Mouse (Mus musculus): ENCODE measurements around the gene Susd6. TPM values are rescaled to one million over a fixed set of nuclear protein-coding genes. Genes with fewer than 3 reads are reported as not detected.

Susd6 gene
- polyA plus RNA-seq, 1 experiment from 2014 or later = 21.7 TPM

- Histone ChIP-seq H3K9me3 (ENCODE audit: control insufficient read depth, low read length) (no peaks in the 10 kb centered on the region), H3K36me3 (ENCODE audit: control insufficient read depth, insufficient read depth, low read length) (no peaks in the 10 kb centered on the region), H3K4me1 (replicated peaks; ENCODE audit: control insufficient read depth, insufficient read depth, low read length) (peaks cover 31% of the 10 kb centered on the region), H3K27ac (ENCODE audit: low read depth, low read length) (no peak overlapping the region), H3K27me3 (replicated peaks; ENCODE audit: control insufficient read depth, insufficient read depth, low read length) (no peaks in the 10 kb centered on the region), H3K9ac (ENCODE audit: low read depth, low read length) (no peak overlapping the region), H3K4me3 (ENCODE audit: low read depth, low read length) (no peak overlapping the region), H3K4me2 (no peak overlapping the region)
- no peak for DNase-seq (ENCODE audit: low spot score)
- ATAC-seq (replicated peaks; ENCODE audit: low FRiP score) = no peak
- 85% methylated on average over 4 of the region's 4 CpGs for WGBS
Measured at GRCm38 (mm10) chr12:80779760-80780159, 10.6 kb upstream of the Susd6 start.

- Histone ChIP-seq H3K4me1 (replicated peaks; ENCODE audit: control insufficient read depth, insufficient read depth, low read length) (peaks cover 30% of the 10 kb centered on the region), H3K27ac (ENCODE audit: low read depth, low read length) (no peak overlapping the region), H3K9ac (ENCODE audit: low read depth, low read length) (no peak overlapping the region), H3K9me3 (ENCODE audit: control insufficient read depth, low read length) (no peaks in the 10 kb centered on the region), H3K4me2 (no peak overlapping the region), H3K36me3 (ENCODE audit: control insufficient read depth, insufficient read depth, low read length) (no peaks in the 10 kb centered on the region), H3K4me3 (ENCODE audit: low read depth, low read length) (no peak overlapping the region), H3K27me3 (replicated peaks; ENCODE audit: control insufficient read depth, insufficient read depth, low read length) (no peaks in the 10 kb centered on the region)
- no peak for ATAC-seq (replicated peaks; ENCODE audit: low FRiP score)
- 58% methylated on average over 3 of the region's 3 CpGs for WGBS
- no peak for DNase-seq (ENCODE audit: low spot score)
Measured at GRCm38 (mm10) chr12:80782190-80782589, 8.1 kb upstream of the Susd6 start.

- H3K4me1 ChIP-seq (replicated peaks; ENCODE audit: control insufficient read depth, insufficient read depth, low read length) = peaks cover 27% of the 10 kb centered on the region
- no peaks in the 10 kb centered on the region for H3K36me3 ChIP-seq (ENCODE audit: control insufficient read depth, insufficient read depth, low read length)
- H3K27ac ChIP-seq (ENCODE audit: low read depth, low read length) = no peak overlapping the region
- no peak overlapping the region for H3K4me3 ChIP-seq (ENCODE audit: low read depth, low read length)
- no peaks in the 10 kb centered on the region for H3K27me3 ChIP-seq (replicated peaks; ENCODE audit: control insufficient read depth, insufficient read depth, low read length)
- H3K9me3 ChIP-seq (ENCODE audit: control insufficient read depth, low read length) = no peaks in the 10 kb centered on the region
- no peak overlapping the region for H3K4me2 ChIP-seq
- no peak for DNase-seq (ENCODE audit: low spot score)
- no peak for ATAC-seq (replicated peaks; ENCODE audit: low FRiP score)
- no peak overlapping the region for H3K9ac ChIP-seq (ENCODE audit: low read depth, low read length)
- 54% methylated on average over 3 of the region's 3 CpGs for WGBS
Measured at GRCm38 (mm10) chr12:80782892-80783291, 7.4 kb upstream of the Susd6 start.

GRCm38 (mm10) chr12:80783889-80784288, 6.4 kb upstream of the Susd6 start:
- DNase-seq (ENCODE audit: low spot score) (no peak), ATAC-seq (replicated peaks; ENCODE audit: low FRiP score) (no peak; the same call in 1 of the 2 replicates)
- H3K4me3 ChIP-seq (ENCODE audit: low read depth, low read length) = no peak overlapping the region
- peaks cover 20% of the 10 kb centered on the region for H3K4me1 ChIP-seq (replicated peaks; ENCODE audit: control insufficient read depth, insufficient read depth, low read length)
- H3K9me3 ChIP-seq (ENCODE audit: control insufficient read depth, low read length) = no peaks in the 10 kb centered on the region
- H3K4me2 ChIP-seq = no peak overlapping the region
- no peak overlapping the region for H3K9ac ChIP-seq (ENCODE audit: low read depth, low read length)
- H3K36me3 ChIP-seq (ENCODE audit: control insufficient read depth, insufficient read depth, low read length) = no peaks in the 10 kb centered on the region
- no peak overlapping the region for H3K27ac ChIP-seq (ENCODE audit: low read depth, low read length)
- H3K27me3 ChIP-seq (replicated peaks; ENCODE audit: control insufficient read depth, insufficient read depth, low read length) = no peaks in the 10 kb centered on the region
- WGBS = 55% methylated on average over 1 of the region's 1 CpGs

- H3K36me3 ChIP-seq (ENCODE audit: control insufficient read depth, insufficient read depth, low read length) = no peaks in the 10 kb centered on the region
- H3K4me1 ChIP-seq (replicated peaks; ENCODE audit: control insufficient read depth, insufficient read depth, low read length) = peaks cover 24% of the 10 kb centered on the region
- 41% methylated on average over 5 of the region's 5 CpGs for WGBS
- no peak overlapping the region for H3K27ac ChIP-seq (ENCODE audit: low read depth, low read length)
- no peaks in the 10 kb centered on the region for H3K27me3 ChIP-seq (replicated peaks; ENCODE audit: control insufficient read depth, insufficient read depth, low read length)
- H3K4me3 ChIP-seq (ENCODE audit: low read depth, low read length) = no peak overlapping the region
- ATAC-seq (replicated peaks; ENCODE audit: low FRiP score) (no peak), DNase-seq (ENCODE audit: low spot score) (no peak)
- H3K9me3 ChIP-seq (ENCODE audit: control insufficient read depth, low read length) = no peaks in the 10 kb centered on the region
- no peak overlapping the region for H3K4me2 ChIP-seq
- H3K9ac ChIP-seq (ENCODE audit: low read depth, low read length) = no peak overlapping the region
Measured at GRCm38 (mm10) chr12:80785005-80785404, 5.3 kb upstream of the Susd6 start.

- no peak for ATAC-seq (replicated peaks; ENCODE audit: low FRiP score)
- Histone ChIP-seq H3K27me3 (replicated peaks; ENCODE audit: control insufficient read depth, insufficient read depth, low read length) (no peaks in the 10 kb centered on the region), H3K4me3 (ENCODE audit: low read depth, low read length) (no peak overlapping the region), H3K9me3 (ENCODE audit: control insufficient read depth, low read length) (no peaks in the 10 kb centered on the region), H3K36me3 (ENCODE audit: control insufficient read depth, insufficient read depth, low read length) (no peaks in the 10 kb centered on the region), H3K9ac (ENCODE audit: low read depth, low read length) (no peak overlapping the region), H3K4me2 (no peak overlapping the region), H3K27ac (ENCODE audit: low read depth, low read length) (no peak overlapping the region), H3K4me1 (replicated peaks; ENCODE audit: control insufficient read depth, insufficient read depth, low read length) (peaks cover 24% of the 10 kb centered on the region)
- WGBS = 86% methylated on average over 4 of the region's 4 CpGs
- DNase-seq (ENCODE audit: low spot score) = no peak
Measured at GRCm38 (mm10) chr12:80785597-80785996, 4.7 kb upstream of the Susd6 start.

GRCm38 (mm10) chr12:80786591-80786990, 3.7 kb upstream of the Susd6 start:
- WGBS = 42% methylated on average over 1 of the region's 1 CpGs

GRCm38 (mm10) chr12:80787604-80788003, 2.7 kb upstream of the Susd6 start:
- no peaks in the 10 kb centered on the region for H3K27me3 ChIP-seq (replicated peaks; ENCODE audit: control insufficient read depth, insufficient read depth, low read length)
- H3K27ac ChIP-seq (ENCODE audit: low read depth, low read length) = no peak overlapping the region
- no peak for DNase-seq (ENCODE audit: low spot score)
- 45% methylated on average over 11 of the region's 11 CpGs for WGBS
- H3K4me2 ChIP-seq = peak overlapping the region; percentile 28; the same call in 1 of the 2 replicates
- H3K4me3 ChIP-seq (ENCODE audit: low read depth, low read length) = no peak overlapping the region
- peaks cover 33% of the 10 kb centered on the region for H3K4me1 ChIP-seq (replicated peaks; ENCODE audit: control insufficient read depth, insufficient read depth, low read length)
- no peak overlapping the region for H3K9ac ChIP-seq (ENCODE audit: low read depth, low read length)
- H3K36me3 ChIP-seq (ENCODE audit: control insufficient read depth, insufficient read depth, low read length) = no peaks in the 10 kb centered on the region
- ATAC-seq (replicated peaks; ENCODE audit: low FRiP score) = no peak
- H3K9me3 ChIP-seq (ENCODE audit: control insufficient read depth, low read length) = no peaks in the 10 kb centered on the region

More at GRCm38 (mm10) chr12:80786591-80786990, 3.7 kb upstream of the Susd6 start:
- no peak overlapping the region for H3K4me3 ChIP-seq (ENCODE audit: low read depth, low read length)
- no peak overlapping the region for H3K9ac ChIP-seq (ENCODE audit: low read depth, low read length)
- H3K27ac ChIP-seq (ENCODE audit: low read depth, low read length) = no peak overlapping the region
- peaks cover 24% of the 10 kb centered on the region for H3K4me1 ChIP-seq (replicated peaks; ENCODE audit: control insufficient read depth, insufficient read depth, low read length)
- DNase-seq (ENCODE audit: low spot score) (no peak), ATAC-seq (replicated peaks; ENCODE audit: low FRiP score) (no peak)
- H3K27me3 ChIP-seq (replicated peaks; ENCODE audit: control insufficient read depth, insufficient read depth, low read length) = no peaks in the 10 kb centered on the region
- H3K36me3 ChIP-seq (ENCODE audit: control insufficient read depth, insufficient read depth, low read length) = no peaks in the 10 kb centered on the region
- no peaks in the 10 kb centered on the region for H3K9me3 ChIP-seq (ENCODE audit: control insufficient read depth, low read length)
- H3K4me2 ChIP-seq = no peak overlapping the region

GRCm38 (mm10) chr12:80788188-80788587, 2.1 kb upstream of the Susd6 start:
- no peak overlapping the region for H3K27ac ChIP-seq (ENCODE audit: low read depth, low read length)
- H3K9ac ChIP-seq (ENCODE audit: low read depth, low read length) = no peak overlapping the region
- H3K4me1 ChIP-seq (replicated peaks; ENCODE audit: control insufficient read depth, insufficient read depth, low read length) = peaks cover 38% of the 10 kb centered on the region
- H3K9me3 ChIP-seq (ENCODE audit: control insufficient read depth, low read length) = no peaks in the 10 kb centered on the region
- no peaks in the 10 kb centered on the region for H3K27me3 ChIP-seq (replicated peaks; ENCODE audit: control insufficient read depth, insufficient read depth, low read length)
- H3K36me3 ChIP-seq (ENCODE audit: control insufficient read depth, insufficient read depth, low read length) = no peaks in the 10 kb centered on the region
- ATAC-seq (replicated peaks; ENCODE audit: low FRiP score) (no peak), DNase-seq (ENCODE audit: low spot score) (no peak)
- H3K4me2 ChIP-seq = 0 out of 2 replicates have a peak overlapping the region, but pooled peaks have one; percentile 28
- 84% methylated on average over 3 of the region's 3 CpGs for WGBS
- H3K4me3 ChIP-seq (ENCODE audit: low read depth, low read length) = no peak overlapping the region

Measured in liver, embryonic 11.5 days (tissue).